Mouse (Mus musculus): ENCODE data around the gene Wdr66.
A peak's percentile ranks its signal among the peaks of the same experiment; 100 is the strongest.

Wdr66 gene

DNA sequence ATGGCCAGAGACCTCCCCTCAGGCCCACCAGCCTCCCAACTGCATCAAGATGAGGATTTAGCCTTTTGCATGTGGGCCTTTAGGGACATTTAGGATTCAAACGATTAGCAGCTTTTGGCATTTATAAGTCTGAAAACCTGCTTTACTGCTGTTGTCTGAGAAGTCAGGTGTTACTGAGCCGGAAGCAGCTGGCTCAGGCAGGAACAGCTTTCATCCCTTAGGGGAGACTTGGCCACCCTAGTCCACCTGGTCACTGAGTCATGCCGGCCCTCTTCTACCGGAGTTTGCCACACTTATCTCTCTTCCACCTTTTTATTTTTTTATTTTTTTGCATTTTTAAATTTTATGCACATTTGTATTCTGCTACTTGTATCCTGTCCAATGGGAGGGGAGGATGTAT is 105.4 kb downstream of the Wdr66 start:
- no peak for DNase-seq (ENCODE audit: low spot score in 2 of 2)

DNA sequence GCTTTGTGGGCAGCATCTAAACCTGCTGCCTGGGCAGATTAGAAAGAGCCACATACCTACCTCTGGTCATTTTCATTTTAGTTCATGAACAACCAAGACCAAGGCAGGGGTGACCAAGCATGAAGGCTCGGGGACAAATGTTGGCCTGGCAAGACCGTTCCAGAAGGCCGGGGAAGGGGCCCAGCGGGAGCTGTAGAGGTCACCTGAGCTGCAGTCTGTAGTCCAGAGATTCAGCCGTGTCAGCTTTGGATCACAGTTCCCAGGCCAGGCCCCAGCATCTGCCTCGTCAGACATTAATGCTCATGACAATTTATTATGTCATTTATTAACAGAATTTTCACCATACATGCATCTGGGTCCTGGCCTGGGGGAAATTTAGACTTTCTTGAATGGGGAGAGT is 107.5 kb downstream of the Wdr66 start:
- DNase-seq (ENCODE audit: low spot score in 2 of 2): no peak

DNA sequence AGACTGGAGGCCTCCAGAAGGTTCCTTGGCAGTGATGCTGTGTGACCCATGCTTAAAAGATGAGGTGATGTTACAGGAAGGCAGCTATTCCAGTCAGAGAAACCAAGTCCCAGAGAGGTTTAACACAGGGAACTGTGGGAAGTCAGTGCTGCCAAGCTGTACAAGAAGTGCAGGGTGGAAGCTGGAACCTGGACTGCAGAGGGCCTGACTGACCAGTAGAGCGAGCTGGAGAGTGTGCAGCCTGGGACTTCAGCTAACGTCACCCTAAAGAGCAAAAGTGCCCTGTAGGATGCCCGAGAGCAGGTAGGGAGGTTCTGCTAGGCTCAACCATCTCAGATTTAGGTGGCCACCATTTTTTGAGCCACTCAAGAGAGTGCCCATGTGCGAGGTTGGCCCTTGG is 111.0 kb downstream of the Wdr66 start:
- no peak for DNase-seq (ENCODE audit: low spot score in 2 of 2)

DNA sequence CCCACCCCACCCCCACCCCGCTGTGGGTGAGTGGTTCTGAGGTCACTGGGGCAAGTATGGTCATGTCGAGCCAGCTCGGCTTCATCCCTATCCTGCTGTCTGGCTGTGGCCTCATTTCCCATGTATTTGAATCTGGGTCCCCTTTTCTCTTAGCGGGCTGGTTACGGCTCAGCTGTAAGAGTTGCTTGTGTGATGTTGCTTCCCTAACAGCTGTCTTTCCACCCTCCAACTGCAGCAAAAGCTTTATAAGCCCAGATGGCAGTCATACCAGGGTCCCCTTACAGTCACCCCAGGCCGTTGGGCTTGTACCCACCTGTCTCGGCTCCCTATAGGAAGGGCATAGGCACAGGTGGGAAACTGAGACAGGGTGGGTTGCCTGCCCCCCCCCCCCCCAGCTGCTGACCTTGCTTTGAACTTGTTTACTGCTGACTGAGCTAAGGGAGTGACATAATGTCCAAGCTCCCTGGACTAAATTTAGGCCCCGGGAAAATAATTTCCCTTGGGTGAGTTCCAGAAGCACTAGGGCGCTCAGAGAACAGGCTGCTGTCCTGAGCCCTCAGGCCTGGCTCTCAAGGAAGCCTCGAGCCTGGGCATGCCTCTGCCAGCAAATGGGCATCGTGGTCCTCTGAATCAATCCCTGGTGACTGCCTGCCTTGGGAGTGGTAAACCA is 112.5 kb downstream of the Wdr66 start:
- DNase-seq (ENCODE audit: low spot score in 2 of 2): no peak

DNA sequence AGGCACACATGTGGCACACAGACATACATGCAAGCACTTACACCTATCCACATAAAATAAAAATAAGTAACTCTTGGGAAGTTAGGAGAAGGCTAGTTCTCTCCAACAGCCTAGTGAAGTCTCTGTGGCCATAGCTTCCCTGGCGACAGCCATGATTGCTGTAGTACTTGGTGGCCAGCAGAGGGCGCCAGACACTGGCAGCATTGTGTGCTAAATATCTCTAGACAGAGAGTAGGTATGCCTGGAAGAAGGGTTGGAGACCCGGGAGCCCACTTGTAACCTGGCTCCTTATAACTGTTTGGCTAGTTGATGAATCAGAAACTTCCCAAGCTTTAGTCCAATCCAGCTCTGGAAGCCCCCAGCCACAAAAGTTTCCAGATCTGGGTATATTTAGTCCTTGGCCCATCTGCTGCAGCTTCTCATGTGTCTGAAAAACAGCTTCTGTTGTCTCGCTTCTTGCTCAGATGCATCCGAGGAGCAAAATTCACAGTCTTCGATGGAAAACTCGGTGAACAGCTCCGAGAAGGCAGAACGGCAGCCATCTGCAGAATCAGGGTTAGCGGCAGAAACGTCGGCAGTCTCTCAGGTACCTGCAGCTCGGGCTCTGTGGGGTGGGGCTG is 117.1 kb downstream of the Wdr66 start:
- DNase-seq (ENCODE audit: low spot score in 2 of 2): peak in 1 of 2 experiments; percentile 43

DNA sequence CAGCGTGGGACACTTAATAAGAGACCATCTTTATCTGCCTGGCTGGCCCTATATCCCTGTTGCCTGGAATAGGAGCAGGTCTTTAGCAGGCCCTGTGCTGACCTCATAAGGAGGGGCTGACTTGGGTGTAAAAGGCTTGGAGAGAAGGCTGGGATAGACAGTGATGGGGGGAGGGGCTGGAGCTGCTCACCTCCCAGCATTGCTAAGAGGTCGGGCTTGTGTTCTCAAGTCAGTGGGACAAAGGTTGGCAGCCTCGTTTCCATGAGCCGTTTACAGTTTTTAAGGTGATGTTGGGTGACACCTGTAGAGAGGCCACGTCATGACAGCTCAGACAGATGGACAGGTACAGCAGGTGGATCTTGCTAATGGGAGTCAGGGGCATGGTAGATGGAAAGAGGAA is 118.1 kb downstream of the Wdr66 start:
- no peak for DNase-seq (ENCODE audit: low spot score in 2 of 2)

DNA sequence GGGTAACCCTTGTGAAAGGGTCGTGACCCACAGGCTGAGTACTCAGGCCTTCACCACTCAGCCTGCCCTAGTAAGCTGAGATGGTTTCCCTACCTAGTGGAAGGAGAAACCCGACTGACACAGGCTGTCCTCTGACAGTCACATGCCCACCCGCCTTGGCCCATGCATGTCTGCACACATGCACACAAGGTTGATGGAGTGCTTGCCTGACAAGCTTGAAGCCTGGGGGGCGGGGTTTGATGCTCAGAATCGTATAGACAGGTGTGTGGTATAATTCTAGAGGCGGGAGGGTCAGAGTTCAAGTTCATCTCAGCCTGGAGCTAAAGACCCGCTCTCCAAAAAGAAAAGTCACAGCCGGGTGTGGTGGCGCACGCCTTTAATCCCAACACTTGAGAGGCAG is 123.4 kb downstream of the Wdr66 start:
- no peak for DNase-seq (ENCODE audit: low spot score in 2 of 2)

DNA sequence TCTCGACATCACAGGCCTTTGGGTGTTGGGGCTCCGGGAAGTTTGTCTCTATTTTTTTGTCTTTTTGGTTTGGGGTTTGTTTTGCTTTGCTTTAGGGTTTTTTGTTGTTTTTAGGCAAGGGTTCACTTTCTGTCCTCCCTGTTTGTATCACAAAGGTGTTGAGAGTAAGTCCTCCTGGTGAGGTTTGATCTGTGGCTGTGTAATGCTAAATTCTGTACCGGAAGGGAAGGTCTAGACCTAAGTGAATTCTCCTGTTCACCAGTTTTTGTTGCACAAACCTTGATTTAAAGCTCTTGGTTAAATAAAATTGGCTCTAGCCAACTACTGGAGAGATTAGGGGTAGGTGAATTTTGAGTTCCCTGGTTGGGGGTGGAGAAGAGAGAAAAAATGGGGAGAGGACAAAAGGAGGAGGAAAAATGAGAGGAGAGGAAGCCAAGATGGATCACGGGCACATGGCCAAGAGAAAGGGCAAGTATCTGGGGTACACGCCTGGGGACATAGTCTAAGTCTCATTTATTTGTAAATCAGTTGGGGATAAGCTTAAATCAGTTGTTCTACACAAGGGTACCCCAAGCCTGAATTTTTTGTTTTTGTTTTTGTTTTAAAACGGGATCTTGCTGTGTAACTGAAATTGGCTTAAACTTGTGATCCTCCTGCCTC is 124.0 kb downstream of the Wdr66 start:
- DNase-seq (ENCODE audit: low spot score in 2 of 2): no peak

DNA sequence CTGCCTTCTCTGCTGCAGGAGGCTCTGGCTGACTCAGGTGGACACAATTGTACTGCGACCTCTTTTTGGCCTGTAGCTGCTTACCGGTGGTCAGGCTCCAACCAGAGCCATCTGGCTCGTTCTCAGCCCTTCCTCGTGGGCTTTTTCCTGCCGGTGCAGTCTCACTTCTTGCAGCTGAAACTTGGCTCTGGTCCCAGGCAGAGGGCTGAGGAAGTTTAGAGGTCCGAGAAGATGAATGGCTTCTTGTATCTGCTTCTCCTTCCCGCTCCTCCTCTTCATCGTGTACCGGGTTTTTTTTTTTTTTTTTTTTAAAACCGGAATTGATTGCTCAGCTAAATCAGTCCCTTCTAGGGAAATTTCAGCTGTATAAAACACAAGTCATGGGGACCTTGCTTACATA is 124.7 kb downstream of the Wdr66 start:
- DNase-seq (ENCODE audit: low spot score in 2 of 2): no peak

Data from frontal cortex, postnatal 25 days (tissue).